In genomic region chr9:89687503-89688226, GRCm38 (mm10) we compare ENCODE assay signal across 7 mouse cellular contexts. TPM values are rescaled to one million over a fixed set of nuclear protein-coding genes. Genes with fewer than 3 reads are reported as not detected.
A peak's percentile ranks its signal among the peaks of the same experiment; 100 is the strongest.
DNase-seq lines count a peak whose midpoint lies in the region; ATAC-seq and TF ChIP-seq lines count a peak whose summit lies in the region.

No protein-coding gene starts in this region.

- TF ChIP-seq POLR2A in MEL (IDR thresholded peaks at IDR 0.05; ENCODE audit: control insufficient read depth in 1 of 2, insufficient read depth in 1 of 2, low read depth in 1 of 2, low read length in 2 of 2, poor library complexity in 1 of 2), result no peak

- no peak overlapping the region for H3K4me2 ChIP-seq in limb, embryonic 11.5 days (ENCODE audit: low read depth, severe bottlenecking)

- no peaks in the 10 kb centered on the region for H3K27me3 ChIP-seq in limb, embryonic 11.5 days (ENCODE audit: control insufficient read depth, insufficient read depth, low read length)
- no peaks in the 10 kb centered on the region for H3K27me3 ChIP-seq in limb, embryonic 10.5 days (ENCODE audit: low read depth, poor library complexity, severe bottlenecking)
- no peaks in the 10 kb centered on the region for H3K27me3 ChIP-seq in MEL (ENCODE audit: control insufficient read depth in 1 of 2, insufficient read depth in 2 of 2, low read length in 2 of 2)

- 58% methylated on average over 10 of the region's 10 CpGs for WGBS in limb, embryonic 11.5 days
- 60% methylated on average over 10 of the region's 10 CpGs for WGBS in limb, embryonic 10.5 days

- no peaks in the 10 kb centered on the region for H3K4me1 ChIP-seq in limb, embryonic 11.5 days (ENCODE audit: control insufficient read depth, insufficient read depth, low read length)
- H3K4me1 ChIP-seq in limb, embryonic 10.5 days, result no peaks in the 10 kb centered on the region
- H3K4me1 ChIP-seq in MEL (ENCODE audit: control insufficient read depth in 1 of 2, insufficient read depth in 2 of 2, low read length in 2 of 2), result no peaks in the 10 kb centered on the region

- H3K9me3 ChIP-seq in limb, embryonic 11.5 days (ENCODE audit: control insufficient read depth, low read length), result no peaks in the 10 kb centered on the region
- H3K9me3 ChIP-seq in limb, embryonic 10.5 days (replicated peaks), result no peaks in the 10 kb centered on the region
- H3K9me3 ChIP-seq in MEL (replicated peaks; ENCODE audit: insufficient read depth, low read length), result no peaks in the 10 kb centered on the region

- H3K27ac ChIP-seq in limb, embryonic 11.5 days (replicated peaks; ENCODE audit: low read depth, low read length), result no peak overlapping the region
- no peak overlapping the region for H3K27ac ChIP-seq in limb, embryonic 10.5 days
- H3K27ac ChIP-seq in MEL (ENCODE audit: control insufficient read depth, low read depth, low read length), result no peak overlapping the region

- intact Hi-C loops in gastrocnemius, postnatal 36 days (cut with DNase I), result loop anchor here (10.0 kb wide), 1 partner anchor 1263 kb away; no protein-coding TSS in a partner anchor

- ATAC-seq in limb, embryonic 11.5 days (ENCODE audit: insufficient number of reproducible peaks, low FRiP score, low TSS enrichment, low read depth), result 0 out of 2 replicates have a peak, but pooled peaks have one; percentile 52
- peak; percentile 87 for ATAC-seq in megakaryocyte-erythroid progenitor cell, adult 5-6 weeks (replicated peaks; ENCODE audit: low FRiP score, low TSS enrichment, poor library complexity, severe bottlenecking)

- no peak overlapping the region for H3K9ac ChIP-seq in limb, embryonic 11.5 days (ENCODE audit: low read length)
- H3K9ac ChIP-seq in MEL (ENCODE audit: control insufficient read depth, low read depth, low read length, poor library complexity, severe bottlenecking), result no peak overlapping the region

- DNase-seq in limb, embryonic 11.5 days (ENCODE audit: low spot score), result peak; percentile 32
- DNase-seq in limb, embryonic 10.5 days (ENCODE audit: low spot score), result no peak
- DNase-seq in MEL (ENCODE audit: low read depth, low spot score), result peak; percentile 56
- DNase-seq in fibroblast of lung, adult 2 months (ENCODE audit: low read depth), result peak; percentile 33
- no peak for DNase-seq in adrenal gland, adult 2 months
- no peak for DNase-seq in gastrocnemius, postnatal 36 days

- no peak for TF ChIP-seq EP300 in MEL (IDR thresholded peaks at IDR 0.05; ENCODE audit: low read depth in 1 of 2, low read length in 2 of 2)

- no peaks in the 10 kb centered on the region for H3K79me2 ChIP-seq in MEL (ENCODE audit: control insufficient read depth, insufficient read depth, low read length, poor library complexity)

- no peaks in the 10 kb centered on the region for H3K36me3 ChIP-seq in limb, embryonic 11.5 days (ENCODE audit: control insufficient read depth, insufficient read depth, low read length)
- no peaks in the 10 kb centered on the region for H3K36me3 ChIP-seq in limb, embryonic 10.5 days
- no peaks in the 10 kb centered on the region for H3K36me3 ChIP-seq in MEL (ENCODE audit: control insufficient read depth in 1 of 2, insufficient read depth in 2 of 2, low read length in 2 of 2)

- TF ChIP-seq RAD21 in MEL (IDR thresholded peaks at IDR 0.05; ENCODE audit: low read depth, low read length), result peak; percentile 73

- peak; percentile 50 to 74 (median 69) for TF ChIP-seq CTCF in MEL (IDR thresholded peaks at IDR 0.05 in 2 of 3, conservative IDR thresholded peaks at IDR 0.05 in 1 of 3; ENCODE audit: control insufficient read depth in 1 of 3, insufficient read depth in 1 of 3, low read depth in 2 of 3, low read length in 3 of 3, poor library complexity in 1 of 3, severe bottlenecking in 1 of 3)

- no peak overlapping the region for H3K4me3 ChIP-seq in limb, embryonic 11.5 days (ENCODE audit: low read depth, low read length)
- no peak overlapping the region for H3K4me3 ChIP-seq in limb, embryonic 10.5 days
- no peak overlapping the region for H3K4me3 ChIP-seq in MEL (ENCODE audit: control insufficient read depth in 1 of 2, insufficient read depth in 1 of 2, low read depth in 2 of 2, low read length in 2 of 2)

TF ChIP-seq in MEL, 35 proteins besides CTCF, POLR2A, EP300 and RAD21:
- TF ChIP-seq SMC3 (IDR thresholded peaks at IDR 0.05; ENCODE audit: low read depth, low read length), result peak; percentile 54
- TF ChIP-seq SIN3A (IDR thresholded peaks at IDR 0.05; ENCODE audit: low read length), result no peak
- no peak for TF ChIP-seq USF1 (IDR thresholded peaks at IDR 0.05; ENCODE audit: low read depth, low read length)
- TF ChIP-seq HCFC1 (IDR thresholded peaks at IDR 0.05; ENCODE audit: low read depth, low read length), result no peak
- TF ChIP-seq ELF1 (IDR thresholded peaks at IDR 0.05; ENCODE audit: low read depth, low read length), result no peak
- TF ChIP-seq GABPA (IDR thresholded peaks at IDR 0.05; ENCODE audit: low read depth, low read length), result no peak
- TF ChIP-seq ETS1 (IDR thresholded peaks at IDR 0.05; ENCODE audit: low read depth, low read length), result no peak
- TF ChIP-seq ZC3H11A (IDR thresholded peaks at IDR 0.05; ENCODE audit: low read depth, low read length), result peak; percentile 56
- no peak for TF ChIP-seq POLR2AphosphoS2 (IDR thresholded peaks at IDR 0.05; ENCODE audit: low read length)
- TF ChIP-seq ZNF384 (IDR thresholded peaks at IDR 0.05; ENCODE audit: low read depth, low read length), result no peak
- TF ChIP-seq MAX (IDR thresholded peaks at IDR 0.05; ENCODE audit: low read length), result no peak
- TF ChIP-seq POLR2AphosphoS5 (IDR thresholded peaks at IDR 0.05; ENCODE audit: borderline replicate concordance, low read depth, low read length), result no peak
- no peak for TF ChIP-seq BHLHE40 (IDR thresholded peaks at IDR 0.05; ENCODE audit: borderline replicate concordance, low read depth, low read length)
- no peak for TF ChIP-seq TBP (IDR thresholded peaks at IDR 0.05; ENCODE audit: low read depth, low read length)
- no peak for TF ChIP-seq ZMIZ1 (IDR thresholded peaks at IDR 0.05; ENCODE audit: low read depth, low read length)
- TF ChIP-seq CHD1 (IDR thresholded peaks at IDR 0.05; ENCODE audit: low read depth, low read length), result no peak
- TF ChIP-seq MAZ (IDR thresholded peaks at IDR 0.05; ENCODE audit: low read depth, low read length), result no peak
TF ChIP-seq in MEL: peak in this region for 2.

RNA-seq across cellular contexts. Expression of gene Tmed3, which starts 17.2 kb away (rescaled TPM):
- polyA plus RNA-seq in limb, embryonic 11.5 days (2014; fragmentation: Nextera tagmentation; extraction: Ambion mirVana), result 50.4 and 51.5 TPM in 2 replicates
- 38.9 and 50.1 TPM in 2 replicates for polyA plus RNA-seq in limb, embryonic 10.5 days (2016; fragmentation: Nextera tagmentation; extraction: Ambion mirVana)
- 84.6 and 102 TPM in 2 replicates for total RNA-seq in MEL (2012; rRNA removed)
- 10 to 100 TPM in 1 of 2 experiments, not detected in 1; 76.7 TPM for polyA plus RNA-seq in MEL (2012; ENCODE audit: insufficient read depth in 1 of 2, insufficient read length in 2 of 2, low read depth in 1 of 2, low replicate concordance in 2 of 2, missing spikeins in 1 of 2)
- 38.7 and 50.5 TPM in 2 replicates for total RNA-seq in megakaryocyte-erythroid progenitor cell, adult 5-6 weeks (2014; fragmentation: Nextera tagmentation)
- total RNA-seq in megakaryocyte-erythroid progenitor cell, adult 5-6 weeks (2017), result 60.0 and 63.7 TPM in 2 replicates
- 10 to 100 TPM; 78.7 to 84.0 TPM for total RNA-seq in adrenal gland, adult 2 months (2021)
- 91.2 and 99.7 TPM in 2 replicates for polyA plus RNA-seq in adrenal gland, adult 2 months (2012; rRNA removed)
- total RNA-seq in gastrocnemius, postnatal 36 days (2021), result 10 to 100 TPM; 14.9 TPM

RNA-seq across cellular contexts. Expression of gene Ankrd34c, which starts 50.6 kb away (rescaled TPM):
- polyA plus RNA-seq in limb, embryonic 11.5 days (2014; fragmentation: Nextera tagmentation; extraction: Ambion mirVana), result not detected in 2 replicates
- not detected in 2 replicates for polyA plus RNA-seq in limb, embryonic 10.5 days (2016; fragmentation: Nextera tagmentation; extraction: Ambion mirVana)
- not detected in 2 replicates for total RNA-seq in MEL (2012; rRNA removed)
- not detected for polyA plus RNA-seq in MEL (2012; ENCODE audit: insufficient read depth in 1 of 2, insufficient read length in 2 of 2, low read depth in 1 of 2, low replicate concordance in 2 of 2, missing spikeins in 1 of 2)
- not detected in 2 replicates for total RNA-seq in megakaryocyte-erythroid progenitor cell, adult 5-6 weeks (2014; fragmentation: Nextera tagmentation)
- total RNA-seq in megakaryocyte-erythroid progenitor cell, adult 5-6 weeks (2017), result not detected in 2 replicates
- not detected for total RNA-seq in adrenal gland, adult 2 months (2021)
- polyA plus RNA-seq in adrenal gland, adult 2 months (2012; rRNA removed), result not detected in 2 replicates
- total RNA-seq in gastrocnemius, postnatal 36 days (2021), result not detected

Comparison
In these comparisons a context has a peak if more than half of its experiments do, and no peak if none do; other contexts are left out.
1. DNase-seq: peak in limb, embryonic 11.5 days (single experiment), MEL (single experiment) and fibroblast of lung, adult 2 months (single experiment); none in limb, embryonic 10.5 days (single experiment), adrenal gland, adult 2 months (single experiment) and gastrocnemius, postnatal 36 days (0 of 2).